Comparison of ENCODE assay signal across 26 mouse cellular contexts in the genomic region with DNA sequence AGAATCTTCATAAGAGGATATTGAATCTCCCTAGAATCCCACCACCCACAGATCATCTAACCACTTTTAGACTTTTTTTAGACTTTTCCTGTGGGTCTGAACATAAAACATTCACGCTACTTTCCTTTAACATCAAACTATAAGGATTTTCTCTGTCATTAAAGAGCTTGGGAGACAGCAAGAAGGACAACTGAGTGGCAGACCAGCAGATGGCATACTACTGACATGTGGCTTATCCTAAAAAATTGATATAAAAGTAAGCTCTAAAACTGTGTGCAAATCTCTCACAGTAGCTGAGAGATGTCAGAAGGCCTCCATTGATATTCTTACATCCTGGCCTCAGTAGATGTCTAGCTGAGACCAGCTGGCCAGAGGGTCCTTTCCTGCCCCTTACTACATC. TPM values are rescaled to one million over a fixed set of nuclear protein-coding genes. Genes with fewer than 3 reads are reported as not detected.
DNase-seq lines count a peak whose midpoint lies in the region; ATAC-seq and TF ChIP-seq lines count a peak whose summit lies in the region.
"Had no signal": no experiment of that assay in that cellular context is flagged by ENCODE, and none has a peak within 500 bp of the region (broad histone marks: within the 10 kb centered on the region; RNA-seq: fewer than 3 reads in every experiment).

No protein-coding gene starts in this region.

- H3K9me3 ChIP-seq in forebrain, embryonic 14.5 days (replicated peaks; ENCODE audit: control insufficient read depth, low read length) = no peaks in the 10 kb centered on the region
- H3K9me3 ChIP-seq in forebrain, embryonic 11.5 days (ENCODE audit: control insufficient read depth, low read length) = no peaks in the 10 kb centered on the region
- H3K9me3 ChIP-seq in kidney, postnatal 0 days (replicated peaks; ENCODE audit: low read length) = no peaks in the 10 kb centered on the region
- no peaks in the 10 kb centered on the region for H3K9me3 ChIP-seq in midbrain, postnatal 0 days (ENCODE audit: low read length)
- H3K9me3 ChIP-seq in midbrain, embryonic 10.5 days (replicated peaks) = no peaks in the 10 kb centered on the region
- H3K9me3 ChIP-seq: embryonic facial prominence, embryonic 15.5 days; forebrain, embryonic 12.5 days; heart, embryonic 10.5 days; hindbrain, embryonic 12.5 days; intestine, embryonic 15.5 days had no signal

- no peak overlapping the region for H3K4me3 ChIP-seq in forebrain, embryonic 14.5 days (ENCODE audit: low read depth, low read length)
- H3K4me3 ChIP-seq in forebrain, embryonic 11.5 days (ENCODE audit: low read depth, low read length) = no peak overlapping the region
- no peak overlapping the region for H3K4me3 ChIP-seq in kidney, postnatal 0 days (replicated peaks; ENCODE audit: low read depth, low read length)
- H3K4me3 ChIP-seq in midbrain, postnatal 0 days (ENCODE audit: low read depth, low read length) = no peak overlapping the region
- H3K4me3 ChIP-seq in midbrain, embryonic 10.5 days = no peak overlapping the region
- H3K4me3 ChIP-seq: embryonic facial prominence, embryonic 15.5 days; erythroblast, embryonic 14.5 days; forebrain, embryonic 12.5 days; heart, embryonic 10.5 days; hindbrain, embryonic 12.5 days; intestine, embryonic 15.5 days had no signal

- H3K4me1 ChIP-seq in forebrain, embryonic 14.5 days (ENCODE audit: control insufficient read depth, insufficient read depth, low read length) = 0 out of 2 replicates have a peak, but pooled peaks cover 2% of the 10 kb centered on the region
- no peaks in the 10 kb centered on the region; the same call in 1 of the 2 replicates for H3K4me1 ChIP-seq in forebrain, embryonic 11.5 days (replicated peaks; ENCODE audit: control insufficient read depth, insufficient read depth, low read length)
- H3K4me1 ChIP-seq in kidney, postnatal 0 days (replicated peaks; ENCODE audit: insufficient read depth, low read length) = no peaks in the 10 kb centered on the region
- no peaks in the 10 kb centered on the region for H3K4me1 ChIP-seq in midbrain, postnatal 0 days (ENCODE audit: insufficient read depth, low read length)
- peaks cover 2% of the 10 kb centered on the region for H3K4me1 ChIP-seq in midbrain, embryonic 10.5 days

- DNase-seq in forebrain, embryonic 14.5 days (ENCODE audit: low spot score) = peak; percentile 28
- DNase-seq in forebrain, embryonic 11.5 days (ENCODE audit: low spot score) = no peak
- no peak for DNase-seq in kidney, postnatal 0 days (ENCODE audit: low spot score)
- DNase-seq in kidney, adult 11 months = no peak
- peak; percentile 12 for DNase-seq in midbrain, postnatal 0 days (ENCODE audit: low spot score)
- DNase-seq in midbrain, embryonic 10.5 days (ENCODE audit: low spot score) = no peak
- no peak for DNase-seq in spleen, postnatal 4 days (ENCODE audit: low spot score in 2 of 2)
- DNase-seq: adrenal gland, adult 2 months; adrenal gland, postnatal 36 days; cerebellum, adult 11 months; cerebellum, adult 8-10 months; cerebellum, postnatal 14 days; embryo, embryonic 11 days; gastrocnemius, postnatal 10 days; heart, adult 18-20 months; heart, postnatal 10 days; heart, postnatal 4 days had no signal

- no peak overlapping the region for H3K27ac ChIP-seq in forebrain, embryonic 14.5 days (ENCODE audit: low read depth, low read length)
- no peak overlapping the region for H3K27ac ChIP-seq in forebrain, embryonic 11.5 days (ENCODE audit: low read depth, low read length)
- H3K27ac ChIP-seq in kidney, postnatal 0 days = no peak overlapping the region
- no peak overlapping the region for H3K27ac ChIP-seq in midbrain, postnatal 0 days (ENCODE audit: low read depth, low read length)
- no peak overlapping the region for H3K27ac ChIP-seq in midbrain, embryonic 10.5 days (replicated peaks)
- H3K27ac ChIP-seq: embryonic facial prominence, embryonic 15.5 days; forebrain, embryonic 12.5 days; heart, embryonic 10.5 days; hindbrain, embryonic 12.5 days; intestine, embryonic 15.5 days had no signal

- H3K4me2 ChIP-seq in forebrain, embryonic 14.5 days (ENCODE audit: low read length) = no peak overlapping the region
- no peak overlapping the region for H3K4me2 ChIP-seq in forebrain, embryonic 11.5 days (ENCODE audit: low read depth, low read length, severe bottlenecking)
- no peak overlapping the region for H3K4me2 ChIP-seq in kidney, postnatal 0 days (ENCODE audit: low read length)
- H3K4me2 ChIP-seq in midbrain, postnatal 0 days (ENCODE audit: low read depth, low read length, poor library complexity, severe bottlenecking) = no peak overlapping the region
- H3K4me2 ChIP-seq: embryonic facial prominence, embryonic 15.5 days; forebrain, embryonic 12.5 days; hindbrain, embryonic 12.5 days; intestine, embryonic 15.5 days had no signal

- 74% methylated on average over 1 of the region's 1 CpGs for WGBS in forebrain, embryonic 14.5 days
- WGBS in forebrain, embryonic 11.5 days = 78% methylated on average over 1 of the region's 1 CpGs
- WGBS in kidney, postnatal 0 days = 91% methylated on average over 1 of the region's 1 CpGs
- 74% methylated on average over 1 of the region's 1 CpGs for WGBS in midbrain, postnatal 0 days
- 80% methylated on average over 1 of the region's 1 CpGs for WGBS in midbrain, embryonic 10.5 days

- no peak overlapping the region for H3K9ac ChIP-seq in forebrain, embryonic 14.5 days (ENCODE audit: low read length)
- no peak overlapping the region for H3K9ac ChIP-seq in forebrain, embryonic 11.5 days (ENCODE audit: low read length)
- no peak overlapping the region for H3K9ac ChIP-seq in kidney, postnatal 0 days (ENCODE audit: low read depth, low read length)
- no peak overlapping the region for H3K9ac ChIP-seq in midbrain, postnatal 0 days (replicated peaks; ENCODE audit: low read length, poor library complexity, severe bottlenecking)
- H3K9ac ChIP-seq: embryonic facial prominence, embryonic 15.5 days; forebrain, embryonic 12.5 days; hindbrain, embryonic 12.5 days; intestine, embryonic 15.5 days had no signal

- H3K27me3 ChIP-seq in forebrain, embryonic 14.5 days (replicated peaks; ENCODE audit: control insufficient read depth, insufficient read depth, low read length) = 0 out of 2 replicates have a peak, but pooled peaks cover 11% of the 10 kb centered on the region
- H3K27me3 ChIP-seq in forebrain, embryonic 11.5 days (ENCODE audit: control insufficient read depth, insufficient read depth, low read length) = peaks cover 8% of the 10 kb centered on the region
- peaks cover 12% of the 10 kb centered on the region; the same call in 1 of the 2 replicates for H3K27me3 ChIP-seq in kidney, postnatal 0 days (ENCODE audit: insufficient read depth, low read length)
- H3K27me3 ChIP-seq in midbrain, postnatal 0 days (ENCODE audit: insufficient read depth, low read length) = no peaks in the 10 kb centered on the region; the same call in 1 of the 2 replicates
- H3K27me3 ChIP-seq in midbrain, embryonic 10.5 days (ENCODE audit: low read depth, poor library complexity, severe bottlenecking) = peaks cover 33% of the 10 kb centered on the region

- no peaks in the 10 kb centered on the region for H3K36me3 ChIP-seq in forebrain, embryonic 14.5 days (ENCODE audit: control insufficient read depth, insufficient read depth, low read length)
- H3K36me3 ChIP-seq in forebrain, embryonic 11.5 days (ENCODE audit: control insufficient read depth, insufficient read depth, low read length) = no peaks in the 10 kb centered on the region
- no peaks in the 10 kb centered on the region for H3K36me3 ChIP-seq in kidney, postnatal 0 days (ENCODE audit: insufficient read depth, low read length)
- H3K36me3 ChIP-seq in midbrain, postnatal 0 days (ENCODE audit: insufficient read depth, low read length) = no peaks in the 10 kb centered on the region
- no peaks in the 10 kb centered on the region for H3K36me3 ChIP-seq in midbrain, embryonic 10.5 days
- H3K36me3 ChIP-seq: embryonic facial prominence, embryonic 15.5 days; forebrain, embryonic 12.5 days; heart, embryonic 10.5 days; hindbrain, embryonic 12.5 days; intestine, embryonic 15.5 days had no signal

- ATAC-seq in forebrain, embryonic 14.5 days = no peak
- ATAC-seq in forebrain, embryonic 11.5 days (replicated peaks; ENCODE audit: low FRiP score) = no peak
- ATAC-seq in kidney, postnatal 0 days (replicated peaks; ENCODE audit: low FRiP score, low read depth) = no peak
- no peak for ATAC-seq in midbrain, postnatal 0 days (ENCODE audit: low FRiP score)
- ATAC-seq: intestine, embryonic 15.5 days had no signal

- peak; percentile 33; the same call in 1 of the 2 replicates for TF ChIP-seq CTCF in kidney, postnatal 0 days (IDR thresholded peaks at IDR 0.05; ENCODE audit: low read depth)
- TF ChIP-seq CTCF in midbrain, postnatal 0 days (IDR thresholded peaks at IDR 0.05) = peak; percentile 68

RNA-seq across cellular contexts. Expression of a gene that starts 4.3 kb away (rescaled TPM):
- polyA plus RNA-seq in forebrain, embryonic 14.5 days (2014; fragmentation: Nextera tagmentation; extraction: Ambion mirVana) = 6.6 and 9.7 TPM in 2 replicates
- 0.45 and 1.1 TPM in 2 replicates for polyA plus RNA-seq in forebrain, embryonic 11.5 days (2014; fragmentation: Nextera tagmentation; extraction: Ambion mirVana)
- polyA plus RNA-seq in kidney, postnatal 0 days (2015; fragmentation: Nextera tagmentation; extraction: Ambion mirVana) = 2.1 and 2.6 TPM in 2 replicates
- total RNA-seq in midbrain, postnatal 0 days (2014; rRNA removed) = 45.7 and 55.4 TPM in 2 replicates
- 17.4 and 20.6 TPM in 2 replicates for polyA plus RNA-seq in midbrain, postnatal 0 days (2015; fragmentation: Nextera tagmentation; extraction: Ambion mirVana)
- polyA plus RNA-seq in midbrain, embryonic 10.5 days (2016; fragmentation: Nextera tagmentation; extraction: Ambion mirVana) = 0.49 and 0.97 TPM in 2 replicates
- total RNA-seq: common myeloid progenitor, adult 5-6 weeks; MEL had no signal
- polyA plus RNA-seq: C2C12; erythroblast, embryonic 14.5 days had no signal

Comparison
In these comparisons a context has a peak if more than half of its experiments do, and no peak if none do; other contexts are left out.
1. DNase-seq: peak in forebrain, embryonic 14.5 days (single experiment) and midbrain, postnatal 0 days (single experiment); none in forebrain, embryonic 11.5 days (single experiment), kidney, postnatal 0 days (single experiment), kidney, adult 11 months (single experiment), midbrain, embryonic 10.5 days (single experiment) and spleen, postnatal 4 days (0 of 2).